Mouse (Mus musculus) gastrocnemius, postnatal 10 days (tissue): Measurements from ENCODE around the gene BC025920. TPM values are rescaled to one million over a fixed set of nuclear protein-coding genes. Genes with fewer than 3 reads are reported as not detected.
"Not testable (repeated sequence)": the region's sequence is repeated elsewhere in the genome, so short reads cannot be mapped to it uniquely, and the experiment has no call there.

Experiments used
- DNase-seq: peaks from one replicate; pipeline ENCODE4 v3.0.0; 2021; ENCODE audit warnings: mixed read lengths
- total RNA-seq, 2 experiments: library from RNA; stranded (reverse); gene quantifications; 2 replicates each; pipeline ENCODE4 v1.2.3; 2021

The BC025920 gene
- total RNA-seq, 2 experiments from 2014 or later, result 1.6 to 1.8 TPM

DNA sequence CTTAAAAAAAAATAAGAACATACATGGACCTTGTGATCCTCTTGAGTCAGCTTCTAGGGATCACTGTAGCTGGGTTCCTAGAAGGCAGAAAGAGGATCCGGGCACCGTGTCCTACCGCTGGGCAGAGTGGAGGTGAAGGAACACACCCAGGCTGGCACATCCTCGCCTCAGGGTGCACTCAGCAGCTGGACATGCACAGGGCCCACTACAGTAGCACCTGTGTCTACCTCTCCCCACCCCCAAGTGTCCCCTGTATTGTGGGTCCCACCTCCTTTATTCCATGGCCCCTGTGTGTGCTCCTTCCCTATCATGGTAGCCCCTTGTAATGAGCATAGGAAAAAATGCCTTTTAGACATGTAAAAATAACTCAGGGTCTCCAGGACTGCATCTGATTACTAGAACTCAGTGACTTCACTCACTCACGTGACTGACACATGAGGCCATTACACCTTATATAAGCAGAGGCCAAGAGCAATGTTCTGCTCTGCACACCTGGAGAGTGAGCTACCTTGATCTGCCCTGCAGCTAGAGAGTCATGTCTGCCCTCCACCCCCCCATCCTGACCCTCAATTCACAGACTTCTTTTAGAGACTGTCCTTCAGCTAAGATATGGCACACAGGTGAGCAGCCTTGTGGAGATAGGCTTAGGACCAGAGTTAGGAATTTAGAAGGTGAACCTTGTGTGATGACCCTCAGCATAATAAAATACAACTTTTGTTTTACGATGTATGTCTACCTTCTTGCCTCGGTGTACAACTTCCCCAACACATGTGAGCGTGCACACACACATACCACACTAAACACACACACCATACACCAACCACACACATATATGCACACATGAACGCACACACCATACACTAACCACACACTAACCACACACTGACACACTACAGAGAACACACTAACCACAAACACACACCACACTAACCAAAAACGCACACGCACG, 1.8 kb upstream of the BC025920 start:
- no peak for DNase-seq

DNA sequence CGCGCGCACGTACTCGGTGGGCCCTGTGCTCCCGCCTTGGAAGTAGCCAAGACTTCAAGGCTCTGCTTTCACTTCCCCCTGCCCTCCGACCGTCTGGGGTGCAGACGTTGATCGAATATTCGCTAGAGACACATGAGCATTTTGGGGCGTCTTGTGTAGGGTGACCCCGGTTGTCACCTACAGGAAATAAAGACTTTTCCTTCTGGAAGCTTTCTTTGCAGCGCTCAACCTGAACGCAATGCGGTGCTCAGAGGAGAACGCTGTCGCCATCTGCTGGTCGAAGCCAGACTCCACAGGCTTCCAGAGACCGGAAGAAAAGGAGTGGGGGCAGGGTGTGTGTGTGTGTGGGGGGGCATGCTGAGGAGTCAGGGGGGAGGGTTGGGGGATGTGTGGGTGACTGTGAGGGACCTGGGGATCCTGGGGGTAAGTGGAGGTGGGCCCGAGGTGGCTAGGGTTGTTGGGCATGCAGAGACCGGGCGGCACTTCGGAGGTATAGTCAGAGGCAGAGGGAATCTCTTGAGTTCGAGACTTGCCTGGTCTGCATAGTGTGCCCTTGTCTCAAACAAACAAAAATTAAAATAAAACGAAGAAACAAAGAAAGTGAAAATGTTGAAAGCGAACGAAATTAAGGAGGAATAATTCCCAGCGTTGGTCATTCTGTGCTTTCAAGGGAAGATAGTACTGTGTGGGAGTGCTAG, 953 bp upstream of the BC025920 start:
- peak; percentile 88 for DNase-seq

DNA sequence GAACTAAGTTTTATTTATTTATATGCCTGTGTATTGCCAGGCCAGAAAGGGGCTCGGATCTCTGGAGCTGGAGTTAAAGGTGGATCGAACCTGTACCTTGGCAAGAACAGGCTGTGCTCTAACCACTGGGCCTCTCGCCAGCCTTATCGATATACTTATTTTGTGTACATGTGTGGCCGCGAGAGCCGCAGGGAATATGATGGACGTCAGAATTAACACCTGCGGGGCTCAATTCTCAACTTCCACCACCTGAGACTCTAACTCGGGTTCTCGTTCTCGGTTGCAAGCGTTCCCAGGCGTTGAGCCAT, 450 bp upstream of the BC025920 start:
- no peak for DNase-seq

DNA sequence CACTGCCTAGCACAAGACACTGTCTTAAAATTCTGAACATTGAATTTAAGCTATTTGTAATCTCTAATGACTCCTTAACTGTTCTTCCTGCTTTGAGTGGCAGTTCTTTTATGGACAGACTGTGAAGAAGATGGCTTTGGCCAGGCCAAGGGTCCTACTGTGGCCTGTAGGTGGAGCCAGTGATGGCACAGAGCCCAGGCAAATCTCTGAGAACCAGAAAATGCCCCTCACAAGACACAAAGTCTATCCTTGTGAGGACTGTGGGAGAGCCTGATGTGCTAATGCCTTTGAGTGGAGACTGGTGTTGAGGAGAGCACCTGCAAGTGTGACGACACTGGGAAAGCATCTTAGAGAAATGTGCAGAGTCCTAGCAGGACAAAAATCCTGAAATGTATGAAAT, 2.2 kb downstream of the BC025920 start:
- no peak for DNase-seq

DNA sequence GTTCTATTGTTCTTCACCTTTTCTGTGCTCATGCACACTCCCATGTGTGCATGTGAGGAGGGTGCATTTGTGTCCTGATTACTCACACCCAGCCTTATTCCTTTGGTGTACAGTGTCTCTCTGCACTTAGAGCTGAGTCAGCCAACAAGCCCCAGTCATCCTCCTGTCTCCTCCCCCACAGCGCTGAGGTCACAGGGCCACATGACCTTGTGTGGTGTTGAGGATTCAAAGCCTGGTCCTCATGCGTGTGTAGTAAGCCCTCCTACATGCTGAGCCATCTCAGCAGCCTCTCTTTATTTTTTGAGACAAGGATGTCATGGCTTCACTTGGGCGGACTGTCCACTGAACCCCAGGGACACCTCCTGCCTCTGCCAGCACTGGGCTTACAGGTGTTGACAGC, 6.7 kb downstream of the BC025920 start:
- DNase-seq, result no peak

DNA sequence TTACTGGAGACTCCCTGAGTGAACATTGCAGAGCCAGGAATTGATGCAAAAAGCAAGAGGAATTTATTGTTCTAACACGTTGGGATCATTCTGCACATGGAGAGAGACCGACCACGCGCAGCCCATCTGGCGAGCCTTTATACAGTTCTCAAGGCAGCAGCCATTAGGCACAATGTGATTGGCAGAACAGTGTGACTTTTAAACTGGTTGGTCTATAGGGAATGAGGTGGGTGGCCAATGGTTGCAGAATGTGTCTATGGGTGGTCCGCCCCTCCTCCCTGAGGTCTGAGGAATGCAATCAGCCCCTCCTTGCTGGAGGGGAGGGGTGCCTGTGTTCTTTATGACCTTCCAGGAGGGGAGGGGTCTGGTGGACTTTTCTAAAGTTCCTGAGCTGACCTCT, 9.4 kb downstream of the BC025920 start:
- DNase-seq, result no peak

DNA sequence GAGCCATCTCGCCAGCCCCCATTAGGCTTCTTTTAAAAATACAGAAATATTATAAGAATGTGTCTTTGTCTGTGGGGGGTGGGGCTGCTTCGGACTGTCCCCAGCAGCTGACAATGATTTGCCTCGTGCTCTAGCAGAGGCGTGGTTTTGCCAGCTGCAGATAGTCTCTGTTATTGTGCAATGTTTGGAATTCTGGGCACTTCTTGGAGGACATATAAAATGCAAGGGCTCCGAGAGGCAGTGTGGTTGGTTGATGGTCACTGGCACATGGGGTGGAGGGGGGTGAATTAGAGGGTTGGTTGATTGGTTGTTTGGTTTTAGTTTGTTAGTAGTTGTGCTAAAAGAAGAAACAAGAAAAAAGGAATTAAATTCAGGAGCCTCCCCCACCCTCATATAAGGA, 13.9 kb downstream of the BC025920 start:
- no peak for DNase-seq

DNA sequence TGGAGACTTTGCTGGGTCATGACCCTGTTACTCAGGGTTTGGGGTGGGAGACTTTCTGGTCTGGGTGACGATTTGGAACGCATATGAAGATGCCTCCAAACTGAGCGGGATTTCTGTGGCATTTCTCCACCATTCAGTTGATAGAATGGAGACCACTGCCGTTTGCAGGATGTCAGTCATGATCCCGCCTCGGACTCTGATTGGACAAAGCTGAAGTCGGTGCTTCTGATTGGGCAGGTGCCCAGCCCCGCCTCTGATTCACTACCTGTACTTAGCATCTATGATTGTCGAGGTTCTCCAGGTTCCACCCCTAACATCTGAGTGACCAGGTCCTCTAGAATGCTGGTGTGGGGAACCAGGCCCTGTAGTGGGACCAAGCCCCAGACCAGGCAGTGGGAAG, 14.7 kb downstream of the BC025920 start:
- DNase-seq, result no peak

DNA sequence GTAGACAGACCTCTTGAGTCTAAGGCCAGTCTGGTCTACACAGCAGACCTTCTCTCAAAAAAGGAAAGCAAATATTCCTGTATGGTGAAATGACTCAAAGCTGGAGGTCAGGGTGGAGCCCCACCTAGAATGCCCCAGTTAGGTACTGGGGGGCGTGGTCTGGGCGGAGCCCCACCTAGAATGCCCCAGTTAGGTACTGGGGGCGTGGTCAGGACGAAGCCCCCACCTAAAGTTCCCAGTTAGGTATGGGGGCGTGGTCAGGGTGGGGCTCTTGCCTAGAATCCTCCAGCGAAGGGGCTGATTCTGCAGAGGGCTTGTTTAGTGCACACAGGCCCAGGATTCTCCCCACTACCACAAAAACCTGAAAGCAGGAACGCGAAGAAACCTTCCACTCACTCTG, 17.4 kb downstream of the BC025920 start:
- no peak for DNase-seq

DNA sequence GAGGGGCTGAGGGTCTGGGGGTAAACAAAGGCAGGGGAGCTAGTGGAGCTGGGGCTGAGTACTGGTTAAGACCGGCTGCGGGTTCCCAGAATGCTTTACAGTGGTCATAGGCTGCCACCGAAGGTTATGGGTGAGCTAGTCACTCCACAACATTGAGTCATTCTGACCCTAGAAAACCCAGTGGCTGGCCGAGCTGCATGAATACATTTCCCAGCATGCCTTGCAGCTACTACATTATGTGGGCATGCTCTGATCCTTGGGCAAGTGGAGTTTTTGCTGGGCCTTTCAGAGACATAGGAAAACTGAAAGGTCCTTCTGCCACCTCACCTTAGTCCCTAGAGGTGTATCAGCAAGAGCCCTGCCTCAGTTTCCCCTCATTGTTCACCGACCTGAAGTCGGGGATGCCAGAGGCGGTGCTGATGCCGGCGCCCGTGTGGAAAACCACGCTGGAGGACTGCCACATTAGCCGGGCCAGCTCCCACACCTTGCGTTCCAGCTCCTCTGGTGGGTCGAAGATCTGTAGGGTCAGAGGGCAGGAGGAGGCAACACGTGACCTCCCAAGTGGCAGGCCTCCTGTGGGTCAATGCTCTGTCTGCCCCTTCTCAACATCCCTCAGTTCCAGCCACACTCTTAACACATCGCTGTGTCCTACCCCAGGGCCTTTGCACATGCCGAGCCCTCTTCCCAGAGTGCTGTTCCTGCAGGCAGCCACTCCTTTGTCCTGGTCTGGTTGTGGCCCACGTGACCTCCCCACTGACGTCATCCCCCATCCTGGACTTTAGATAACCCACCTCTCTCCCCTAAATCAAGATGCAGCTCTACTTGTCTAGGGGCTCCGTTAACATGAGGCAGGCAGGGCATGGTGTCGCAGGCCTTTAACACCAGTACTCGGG, 20.3 kb downstream of the BC025920 start:
- DNase-seq, result no peak

DNA sequence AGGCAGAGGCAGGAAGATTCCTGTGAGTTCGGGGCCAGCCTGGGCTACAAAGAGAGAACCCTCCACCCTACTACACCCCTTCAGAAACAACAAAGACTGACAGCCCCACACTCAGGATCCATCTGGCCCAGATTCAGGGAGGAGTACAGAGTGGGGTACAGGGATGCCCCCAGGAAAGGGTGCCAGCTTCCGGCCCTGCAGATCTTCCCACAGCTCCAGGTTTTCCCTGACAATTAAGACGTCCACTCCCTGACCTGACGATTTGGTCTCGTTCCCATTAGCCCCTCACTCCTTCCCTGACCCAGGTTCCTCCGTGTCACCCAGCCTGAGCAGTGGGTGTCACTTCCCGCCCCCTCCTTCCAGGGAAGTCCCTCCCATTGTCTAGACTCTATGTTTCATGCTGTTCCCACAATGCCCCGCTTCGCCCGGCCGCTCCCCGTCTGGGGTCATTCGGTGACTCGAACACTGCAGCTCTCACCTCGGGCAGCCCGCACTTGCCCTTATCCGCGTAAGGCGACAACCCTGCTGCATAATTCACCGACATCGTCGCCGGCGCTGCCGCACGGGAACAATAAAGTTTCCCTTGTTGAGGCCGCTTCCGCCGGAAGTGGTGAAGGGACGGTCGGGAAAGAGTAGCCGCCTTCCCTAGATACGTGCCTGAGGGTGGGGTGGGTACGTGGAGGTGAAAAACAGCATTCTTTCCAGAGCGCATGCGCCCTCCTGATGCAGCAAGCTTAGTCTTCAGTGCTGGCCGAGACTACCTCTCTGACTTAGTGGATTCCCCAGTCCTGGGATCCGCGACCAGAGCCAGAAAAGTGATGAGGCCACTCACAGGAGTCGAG, 21.1 kb downstream of the BC025920 start, which contains the start of gene Sirt6:
Gene Sirt6 (minus strand): TSS at position 804 of the 842 bp plus-strand sequence.
- peak; percentile 85 for DNase-seq

DNA sequence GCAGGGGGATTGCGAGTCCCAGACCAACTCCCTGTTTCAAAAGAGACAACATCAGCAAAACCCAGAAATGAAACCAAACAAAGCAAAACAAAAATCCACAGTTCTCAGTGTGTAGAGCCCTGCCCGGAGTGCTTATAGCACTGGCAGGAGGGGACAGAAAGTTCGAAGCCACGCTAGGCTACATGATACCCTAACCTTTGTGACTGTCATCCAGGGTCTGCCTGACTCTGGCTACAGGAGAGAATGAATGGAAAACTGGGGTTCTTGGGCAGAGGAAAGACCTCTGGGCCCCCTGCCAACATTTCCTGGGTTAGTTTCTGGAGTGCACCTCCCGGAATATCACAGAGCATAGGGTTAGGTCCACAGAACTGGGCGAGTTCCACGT, 21.8 kb downstream of the BC025920 start:
- peak; percentile 55 for DNase-seq

DNA sequence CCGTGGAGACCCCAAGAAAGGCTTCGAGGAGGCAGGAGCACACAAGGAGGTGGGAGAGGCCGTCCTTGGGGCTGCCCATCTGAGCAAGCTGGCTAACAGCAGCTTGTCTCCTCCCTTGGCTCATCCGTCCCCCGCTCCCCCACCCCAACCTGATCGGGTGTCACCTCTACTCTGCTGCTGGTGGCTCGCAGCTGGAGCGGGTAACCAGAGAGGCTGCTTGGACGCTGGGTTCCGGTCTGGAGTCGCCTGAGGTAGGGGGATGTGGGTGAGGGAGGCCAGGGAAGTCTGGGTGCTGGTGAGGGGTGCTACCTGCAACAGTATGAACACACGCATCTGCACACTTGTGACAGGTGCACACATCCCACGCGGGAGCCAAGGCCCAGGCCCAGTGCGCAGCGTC, 22.3 kb downstream of the BC025920 start, which contains the start of gene Ankrd24:
Gene Ankrd24 (plus strand): TSS at position 151 of the 400 bp plus-strand sequence.
- DNase-seq, result no peak

DNA sequence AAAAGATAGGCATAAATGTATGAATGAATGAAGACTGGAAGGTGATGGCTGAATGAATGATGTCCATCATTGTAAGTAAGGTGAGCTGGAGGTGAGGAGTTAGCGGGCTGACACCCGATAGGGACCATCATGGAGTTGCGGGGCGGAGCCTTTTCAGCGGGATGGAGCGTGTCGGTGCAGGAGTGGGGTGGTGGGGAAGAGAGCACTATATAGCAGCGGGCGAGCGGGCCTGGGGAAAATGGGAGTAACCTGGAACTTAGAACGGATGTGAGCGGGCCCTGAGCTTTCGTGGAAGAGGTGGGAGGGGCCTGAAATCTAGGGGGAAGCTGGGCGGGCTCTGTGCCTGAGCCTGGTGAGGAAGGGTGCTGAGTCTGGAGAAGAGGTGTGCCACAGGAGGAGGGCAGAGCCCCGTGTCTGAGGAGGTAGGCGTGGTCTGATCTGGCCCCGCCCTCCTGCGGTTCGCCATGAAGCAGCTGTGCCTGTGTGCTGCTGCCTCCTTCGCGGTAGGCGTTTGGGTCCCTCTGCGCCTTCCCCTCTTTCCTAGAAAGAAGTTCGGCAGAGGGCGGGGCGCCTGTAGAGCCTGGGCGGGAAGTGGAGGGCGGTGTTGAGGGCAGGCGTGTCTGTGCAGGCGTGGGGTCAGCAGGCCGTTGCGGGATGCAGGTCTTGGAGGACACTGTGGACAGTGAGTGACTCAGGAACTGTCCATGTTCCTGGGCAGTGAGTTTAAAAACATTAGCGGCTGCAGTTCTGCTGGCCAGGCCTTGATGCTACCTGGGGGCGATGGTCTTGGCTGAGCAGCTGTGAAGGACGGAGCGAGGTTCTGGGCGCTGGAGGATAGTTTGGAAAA, 27.4 kb downstream of the BC025920 start:
- DNase-seq, result peak; percentile 81

DNA sequence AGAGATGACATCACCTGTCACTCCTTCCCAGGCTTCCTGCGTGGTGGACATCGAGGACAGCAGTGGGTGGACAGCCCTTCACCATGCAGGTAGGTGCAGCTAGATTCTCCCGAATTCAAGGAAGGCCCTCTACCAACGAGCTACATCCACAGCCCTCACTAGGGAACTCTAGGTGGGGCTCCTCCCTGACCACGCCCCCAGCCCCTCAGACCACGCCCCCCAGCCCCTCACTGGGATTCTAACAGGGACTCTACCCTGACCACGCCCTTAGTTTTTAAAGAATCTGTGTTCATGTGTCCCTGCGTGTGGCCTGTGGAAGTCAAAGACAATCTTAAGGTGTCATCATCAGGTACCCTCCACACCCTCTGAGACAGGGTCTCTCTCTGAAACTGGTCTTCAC, 30.3 kb downstream of the BC025920 start:
- DNase-seq, result no peak

DNA sequence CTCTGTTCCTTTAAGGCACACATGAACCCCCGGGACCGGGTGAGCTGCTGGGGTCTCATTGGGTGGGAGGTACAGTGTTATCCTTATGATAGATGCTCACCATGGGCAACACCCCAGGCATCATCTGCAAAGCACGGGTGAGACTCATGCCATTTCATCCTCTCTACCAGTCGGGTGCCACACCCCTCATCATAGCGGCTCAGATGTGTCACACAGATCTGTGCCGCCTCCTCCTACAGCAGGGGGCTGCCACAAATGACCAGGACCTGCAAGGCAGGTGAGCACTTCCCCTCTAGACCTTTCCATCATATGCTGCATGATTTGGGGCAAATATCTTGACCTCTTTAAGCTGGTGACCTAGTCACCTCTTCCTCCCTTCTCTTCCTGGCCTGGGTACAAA, 32.0 kb downstream of the BC025920 start:
- DNase-seq, result no peak

DNA sequence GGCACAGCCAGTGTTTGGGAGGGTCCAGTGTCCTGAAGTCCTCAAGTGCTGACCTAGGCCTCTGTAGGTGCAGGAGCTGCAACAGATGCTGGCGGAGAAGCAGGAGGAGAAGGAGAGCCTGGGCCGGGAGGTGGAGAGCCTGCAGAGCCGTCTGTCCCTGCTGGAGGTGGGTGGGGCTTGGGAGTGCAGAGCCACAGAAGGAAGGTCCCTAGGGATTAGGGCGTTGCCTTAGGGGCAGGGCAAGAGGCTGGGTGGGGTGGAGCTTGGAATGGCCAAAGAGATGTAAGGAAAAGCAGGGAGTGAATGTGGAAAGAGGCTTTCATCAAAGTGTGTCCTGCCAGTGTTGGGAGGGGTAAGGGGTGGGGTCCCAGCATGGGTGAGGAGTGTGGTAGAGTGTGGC, 34.8 kb downstream of the BC025920 start:
- DNase-seq, result not testable (repeated sequence)

DNA sequence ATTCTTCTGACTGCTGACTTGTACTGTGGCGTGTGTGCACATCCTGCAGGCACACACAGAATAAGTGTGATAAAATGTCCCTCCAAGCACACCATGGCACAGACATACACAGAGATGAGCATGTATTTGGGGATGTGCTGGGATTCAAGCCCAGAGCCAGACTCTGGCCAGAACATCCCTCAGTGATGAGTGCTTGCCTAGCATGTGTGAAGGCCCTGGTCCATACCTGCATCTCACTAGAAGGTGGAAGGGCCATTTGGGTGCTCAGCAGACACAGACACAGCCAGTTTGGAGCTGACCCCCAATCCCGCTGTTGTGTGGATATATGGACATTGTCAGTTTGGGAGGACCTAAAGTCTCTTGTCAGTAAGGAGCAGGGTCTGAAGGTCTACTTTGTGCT, 35.5 kb downstream of the BC025920 start:
- no peak for DNase-seq

DNA sequence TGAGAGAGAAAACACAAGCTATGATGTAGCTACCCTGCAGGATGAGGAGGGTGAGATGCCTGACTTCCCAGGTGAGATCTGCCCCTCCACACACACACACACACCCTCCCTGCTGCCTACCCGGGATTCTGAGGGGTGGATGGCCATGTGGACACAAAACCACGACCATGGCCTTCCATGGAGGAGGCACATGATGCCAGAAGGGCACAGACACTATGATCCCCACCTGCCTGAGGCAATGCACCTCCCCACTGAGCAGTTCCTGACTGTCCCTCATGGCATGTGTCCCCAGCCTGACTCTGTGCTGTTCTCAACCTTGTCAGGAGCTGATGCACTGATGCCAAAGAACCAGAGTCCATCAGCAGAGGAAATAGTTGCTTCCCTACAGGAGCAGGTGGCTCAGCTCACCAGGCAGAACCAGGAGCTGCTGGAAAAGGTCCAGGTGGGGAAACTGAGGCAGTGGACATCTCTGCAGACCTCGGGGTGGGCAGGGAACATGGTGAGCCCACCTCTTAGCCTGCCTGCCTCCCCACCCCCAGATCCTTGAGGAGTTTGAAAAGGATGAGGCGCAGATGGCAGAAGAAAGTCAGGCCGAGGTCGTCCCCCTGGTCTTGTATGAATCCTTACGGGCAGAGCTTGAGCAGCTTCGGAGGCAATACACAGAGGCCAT, 36.0 kb downstream of the BC025920 start:
- no peak for DNase-seq
